Mouse (Mus musculus) kidney, embryonic 14.5 days (tissue): ENCODE data around the gene Thap3. TPM values are rescaled to one million over a fixed set of nuclear protein-coding genes. Genes with fewer than 3 reads are reported as not detected.
A peak's percentile ranks its signal among the peaks of the same experiment; 100 is the strongest.

ENCODE experiments used
- ATAC-seq: fragments of 200-750 bp; cut with Nextera tagmentation; 2 replicates; pipeline ENCODE4 v1.8.0; 2017; ENCODE audit warnings: moderate number of reproducible peaks, mild to moderate bottlenecking, moderate TSS enrichment, moderate library complexity; ENCODE audit not compliant: low FRiP score, low TSS enrichment
- H3K27ac ChIP-seq: fragments of 300-500 bp; sonication (generic); 2 replicates; pipeline ENCODE4 v1.5.1; 2014; ENCODE audit warnings: low read depth, mild to moderate bottlenecking, low read length, moderate library complexity, mixed read lengths
- H3K27me3 ChIP-seq: fragments of 300-500 bp; sonication (generic); 2 replicates; pipeline ENCODE4 v1.6.1; 2014; ENCODE audit warnings: mild to moderate bottlenecking, low read length; ENCODE audit not compliant: control insufficient read depth, insufficient read depth
- H3K36me3 ChIP-seq: fragments of 300-500 bp; sonication (generic); 2 replicates; pipeline ENCODE4 v1.6.1; 2014; ENCODE audit warnings: low read length, mixed read lengths; ENCODE audit not compliant: control insufficient read depth, insufficient read depth
- H3K4me1 ChIP-seq: fragments of 300-500 bp; sonication (generic); 2 replicates; pipeline ENCODE4 v1.6.1; 2014; ENCODE audit warnings: low read length, mixed read lengths; ENCODE audit not compliant: control insufficient read depth, insufficient read depth
- H3K4me2 ChIP-seq: fragments of 300-500 bp; sonication (generic); replicated peaks from 2 replicates; pipeline ENCODE4 v1.6.1; 2014; ENCODE audit warnings: low read depth, mild to moderate bottlenecking, low read length
- H3K4me3 ChIP-seq: fragments of 300-500 bp; sonication (generic); 2 replicates; pipeline ENCODE4 v1.5.1; 2014; ENCODE audit warnings: mild to moderate bottlenecking, low read length
- H3K9ac ChIP-seq: fragments of 300-500 bp; sonication (generic); 2 replicates; pipeline ENCODE4 v1.6.1; 2014; ENCODE audit warnings: low read depth, mild to moderate bottlenecking, low read length, moderate library complexity
- H3K9me3 ChIP-seq: fragments of 300-500 bp; sonication (generic); 2 replicates; pipeline ENCODE4 v1.6.1; 2016; ENCODE audit warnings: low read length; ENCODE audit not compliant: control insufficient read depth
- WGBS: fragments of 180-500 bp; shearing (Covaris S2); extraction: QIAGEN DNeasy Blood & Tissue Kit; methylation state at CpG from one replicate; pipeline ENCODE4 v1.1.7; 2014; 5-methylcytosine and 5-hydroxymethylcytosine counted together
- polyA plus RNA-seq: library from polyadenylated mRNA; unstranded; fragments of >200 nt; fragmentation: Nextera tagmentation; extraction: Ambion mirVana; gene quantifications from 2 replicates; pipeline ENCODE4 v1.2.1, GENCODE M21; 2014

Gene Thap3
- polyA plus RNA-seq, 1 experiment from 2014 or later, result 29.2 TPM

GRCm38 (mm10) chr4:151994228-151995171, 5.7 kb upstream of the Thap3 start:
- Histone ChIP-seq H3K9ac (peak overlapping the region; percentile 96), H3K27ac (peak overlapping the region; percentile 93), H3K4me1 (peaks cover 18% of the 10 kb centered on the region), H3K27me3 (no peaks in the 10 kb centered on the region), H3K9me3 (no peaks in the 10 kb centered on the region), H3K4me2 (peak overlapping the region; percentile 87), H3K4me3 (peak overlapping the region; percentile 99), H3K36me3 (peaks cover 36% of the 10 kb centered on the region)
- no peak for ATAC-seq
- WGBS, result 2% methylated on average over 54 of the region's 61 CpGs

- Histone ChIP-seq H3K9me3 (no peaks in the 10 kb centered on the region), H3K9ac (0 out of 2 replicates have a peak overlapping the region, but pooled peaks have one; percentile 31), H3K4me3 (peak overlapping the region; percentile 99; the same call in 1 of the 2 replicates), H3K4me1 (peaks cover 26% of the 10 kb centered on the region), H3K27me3 (no peaks in the 10 kb centered on the region), H3K36me3 (peaks cover 40% of the 10 kb centered on the region), H3K27ac (no peak overlapping the region), H3K4me2 (peak overlapping the region; percentile 87; the same call in 1 of the 2 replicates)
- ATAC-seq, result no peak
- 90% methylated on average over 6 of the region's 6 CpGs for WGBS
These were observed 4.2 kb upstream of the Thap3 start for GRCm38 (mm10) chr4:151993035-151993434.

- WGBS, result 91% methylated on average over 9 of the region's 9 CpGs
- peaks cover 40% of the 10 kb centered on the region for H3K36me3 ChIP-seq
- no peak overlapping the region for H3K4me2 ChIP-seq
- no peaks in the 10 kb centered on the region for H3K9me3 ChIP-seq
- no peak for ATAC-seq
- peaks cover 24% of the 10 kb centered on the region for H3K4me1 ChIP-seq
- no peaks in the 10 kb centered on the region for H3K27me3 ChIP-seq
- no peak overlapping the region for H3K9ac ChIP-seq
- no peak overlapping the region for H3K4me3 ChIP-seq
- H3K27ac ChIP-seq, result no peak overlapping the region
These were observed 3.3 kb upstream of the Thap3 start for GRCm38 (mm10) chr4:151992091-151992490.

GRCm38 (mm10) chr4:151989110-151989488, 302 bp upstream of the Thap3 start:
- Histone ChIP-seq H3K9ac (peak overlapping the region; percentile 93; the same call in 1 of the 2 replicates), H3K36me3 (peaks cover 47% of the 10 kb centered on the region), H3K9me3 (no peaks in the 10 kb centered on the region)

GRCm38 (mm10) chr4:151988014-151988341, 819 bp downstream of the Thap3 start:
- ATAC-seq, result no peak
- peak overlapping the region; percentile 87 for H3K27ac ChIP-seq
- peaks cover 31% of the 10 kb centered on the region for H3K4me1 ChIP-seq
- peak overlapping the region; percentile 93 for H3K9ac ChIP-seq
- peak overlapping the region; percentile 70 for H3K4me2 ChIP-seq
- H3K4me3 ChIP-seq, result peak overlapping the region; percentile 87
- no peaks in the 10 kb centered on the region for H3K27me3 ChIP-seq
- no peaks in the 10 kb centered on the region for H3K9me3 ChIP-seq
- WGBS, result 31% methylated on average over 10 of the region's 10 CpGs
- H3K36me3 ChIP-seq, result peaks cover 49% of the 10 kb centered on the region

More at GRCm38 (mm10) chr4:151989110-151989488, 302 bp upstream of the Thap3 start:
- no peaks in the 10 kb centered on the region for H3K27me3 ChIP-seq
- H3K4me1 ChIP-seq, result peaks cover 34% of the 10 kb centered on the region
- 0 out of 2 replicates have a peak, but pooled peaks have one; percentile 5 for ATAC-seq
- 26% methylated on average over 6 of the region's 6 CpGs for WGBS
- H3K4me2 ChIP-seq, result peak overlapping the region; percentile 70
- peak overlapping the region; percentile 87 for H3K27ac ChIP-seq
- peak overlapping the region; percentile 87 for H3K4me3 ChIP-seq

- Histone ChIP-seq H3K36me3 (peaks cover 48% of the 10 kb centered on the region), H3K4me2 (no peak overlapping the region), H3K9ac (no peak overlapping the region), H3K4me1 (peaks cover 31% of the 10 kb centered on the region), H3K27me3 (no peaks in the 10 kb centered on the region), H3K9me3 (no peaks in the 10 kb centered on the region), H3K4me3 (no peak overlapping the region), H3K27ac (no peak overlapping the region)
- no peak for ATAC-seq
- WGBS, result 62% methylated on average over 8 of the region's 8 CpGs
These were observed 2.1 kb downstream of the Thap3 start for GRCm38 (mm10) chr4:151986650-151987049.

DNA sequence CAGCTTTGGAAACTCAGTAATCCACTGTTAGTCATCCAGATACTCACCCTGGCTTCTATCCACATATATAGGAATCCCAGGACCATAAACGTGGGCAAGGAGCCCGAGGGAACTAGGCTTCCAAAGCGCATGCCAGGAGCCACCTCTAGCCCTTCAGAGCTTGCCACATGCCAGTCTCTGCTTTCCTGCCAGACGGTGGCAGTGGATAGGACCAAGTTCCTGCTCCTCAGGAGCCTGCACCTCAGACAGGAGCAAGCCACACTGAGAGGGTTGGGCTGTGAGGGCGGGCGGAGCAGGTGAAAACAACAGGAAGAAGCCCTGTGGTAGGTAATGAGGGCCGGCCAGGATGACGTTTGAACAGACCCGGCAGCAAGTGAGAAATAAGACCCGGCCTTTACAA, 2.9 kb downstream of the Thap3 start:
- 19% methylated on average over 10 of the region's 10 CpGs for WGBS
- Histone ChIP-seq H3K9ac (no peak overlapping the region), H3K36me3 (peaks cover 46% of the 10 kb centered on the region), H3K27me3 (no peaks in the 10 kb centered on the region), H3K4me2 (no peak overlapping the region), H3K4me1 (peaks cover 31% of the 10 kb centered on the region), H3K27ac (no peak overlapping the region), H3K9me3 (no peaks in the 10 kb centered on the region), H3K4me3 (no peak overlapping the region)
- ATAC-seq, result no peak

DNA sequence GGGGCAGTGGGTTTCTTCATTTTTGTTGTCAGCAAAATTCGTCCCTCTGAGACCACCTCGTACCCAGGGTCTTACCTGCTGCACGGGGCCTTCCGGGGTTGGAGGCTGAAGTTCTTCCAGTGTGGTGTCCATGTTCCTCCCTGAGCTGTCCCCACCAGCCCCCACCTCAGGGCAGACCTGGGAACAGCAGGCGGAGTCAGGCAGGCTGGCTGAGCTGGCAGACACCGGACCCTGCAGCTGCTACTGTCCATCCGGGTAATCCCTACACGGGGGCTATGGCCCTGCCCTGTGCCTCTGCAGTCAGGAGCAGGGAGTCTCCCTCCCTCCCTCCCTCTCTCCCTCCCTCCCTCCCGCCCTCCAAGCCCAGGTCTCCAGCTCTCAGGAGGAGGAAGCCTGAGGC, 5.2 kb downstream of the Thap3 start:
- Histone ChIP-seq H3K4me1 (peaks cover 27% of the 10 kb centered on the region), H3K4me3 (no peak overlapping the region), H3K36me3 (peaks cover 52% of the 10 kb centered on the region), H3K27me3 (no peaks in the 10 kb centered on the region), H3K27ac (no peak overlapping the region), H3K9ac (no peak overlapping the region), H3K9me3 (no peaks in the 10 kb centered on the region), H3K4me2 (0 out of 2 replicates have a peak overlapping the region, but pooled peaks have one; percentile 10)
- 30% methylated on average over 8 of the region's 9 CpGs for WGBS
- ATAC-seq, result peak; percentile 37; the same call in 1 of the 2 replicates

DNA sequence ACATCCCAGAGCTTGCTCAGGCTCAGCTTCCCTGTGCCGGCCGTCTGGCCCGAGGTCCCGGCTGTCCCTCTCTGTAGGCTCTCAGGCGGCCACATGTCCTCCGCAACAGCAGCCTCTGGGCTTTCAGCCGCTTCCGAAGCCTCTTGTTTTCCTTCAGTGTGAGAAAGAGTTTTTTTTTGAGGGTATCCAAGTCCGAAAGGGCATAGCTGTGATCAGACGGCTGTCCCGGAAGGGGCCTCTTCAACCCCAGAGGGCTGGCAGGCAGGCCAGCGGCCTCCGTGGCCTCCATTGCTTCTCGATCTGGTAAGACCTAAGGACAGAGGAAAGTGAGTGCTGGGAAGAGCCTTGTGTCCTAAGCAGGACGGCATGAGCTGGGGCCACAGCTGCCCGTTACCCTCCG, 5.8 kb downstream of the Thap3 start:
- Histone ChIP-seq H3K9me3 (no peaks in the 10 kb centered on the region), H3K9ac (no peak overlapping the region), H3K27ac (no peak overlapping the region), H3K4me1 (peaks cover 24% of the 10 kb centered on the region), H3K4me3 (no peak overlapping the region), H3K27me3 (no peaks in the 10 kb centered on the region), H3K36me3 (peaks cover 55% of the 10 kb centered on the region), H3K4me2 (no peak overlapping the region)
- 50% methylated on average over 17 of the region's 17 CpGs for WGBS
- no peak for ATAC-seq
